Mouse (Mus musculus) CH12.LX (cell line): ENCODE data around the gene Mast3. TPM values are rescaled to one million over a fixed set of nuclear protein-coding genes. Genes with fewer than 3 reads are reported as not detected.

Experiments
- DNase-seq: peaks from one replicate; pipeline ENCODE4 v3.0.0-alpha.2; 2013; ENCODE audit errors: extremely low read depth
- H3K27ac ChIP-seq: 2 replicates; pipeline ENCODE4 v1.5.1; 2012; ENCODE audit warnings: low read depth, mild to moderate bottlenecking, control low read depth, moderate library complexity; ENCODE audit not compliant: insufficient read depth
- H3K27me3 ChIP-seq: replicated peaks from 2 replicates; pipeline ENCODE3; 2012; ENCODE audit warnings: inconsistent platforms
- H3K36me3 ChIP-seq, 2 experiments: replicated peaks in 1 of 2; 2 replicates each; pipeline versions ENCODE3 to v1.6.1; 2012; ENCODE audit warnings: inconsistent platforms in 1 of 2, low read length in 1 of 2, mild to moderate bottlenecking in 1 of 2, mixed read lengths in 1 of 2, moderate library complexity in 1 of 2; ENCODE audit not compliant: control insufficient read depth in 1 of 2, insufficient read depth in 1 of 2
- H3K4me1 ChIP-seq, 2 experiments: 2 replicates each; pipeline ENCODE4 v1.6.1; 2012; ENCODE audit warnings: inconsistent platforms in 1 of 2, moderate library complexity in 1 of 2; ENCODE audit not compliant: insufficient read depth in 2 of 2, control insufficient read depth in 1 of 2
- H3K4me2 ChIP-seq: 2 replicates; pipeline ENCODE4 v1.6.1; 2012; ENCODE audit warnings: low read depth, mild to moderate bottlenecking, control low read depth; ENCODE audit not compliant: poor library complexity, insufficient read depth, severe bottlenecking
- H3K4me3 ChIP-seq, 3 experiments: fragments of 150-350 bp in 1 of 3; sonication (generic) in 1 of 3; replicated peaks in 1 of 3; 2 replicates each; pipeline versions ENCODE3 to v1.5.1; 2011 to 2012; ENCODE audit warnings: low read depth in 2 of 3, low read length in 2 of 3, mild to moderate bottlenecking in 2 of 3, moderate library complexity in 2 of 3, control low read depth in 1 of 3, improper control_type of control experiment in 1 of 3, inconsistent platforms in 1 of 3, mixed read lengths in 1 of 3; ENCODE audit not compliant: poor library complexity in 1 of 3
- H3K79me2 ChIP-seq: replicated peaks from 2 replicates; pipeline ENCODE4 v1.6.1; 2012; ENCODE audit warnings: mild to moderate bottlenecking, moderate library complexity; ENCODE audit not compliant: control insufficient read depth, poor library complexity, insufficient read depth, severe bottlenecking; ENCODE audit errors: extremely low read depth
- H3K9ac ChIP-seq: 2 replicates; pipeline ENCODE4 v1.6.1; 2012; ENCODE audit warnings: low read depth, mild to moderate bottlenecking, control low read depth, moderate library complexity; ENCODE audit not compliant: insufficient read depth
- H3K9me3 ChIP-seq: replicated peaks from 2 replicates; pipeline ENCODE3; 2012; ENCODE audit warnings: low read length, inconsistent platforms, mixed read lengths
- CTCF ChIP-seq, 2 experiments: IDR thresholded peaks in 1 of 2; conservative IDR thresholded peaks in 1 of 2; 2 replicates each; pipeline ENCODE4 v1.5.1; 2011 to 2012; ENCODE audit warnings: low read depth in 2 of 2, low read length in 2 of 2, improper control_type of control experiment in 1 of 2, inconsistent platforms in 1 of 2, mild to moderate bottlenecking in 1 of 2, moderate library complexity in 1 of 2
- E2F4 ChIP-seq: IDR thresholded peaks from 2 replicates; pipeline ENCODE4 v1.6.1; 2011; ENCODE audit warnings: low read depth, low read length, improper control_type of control experiment; ENCODE audit not compliant: insufficient replicate concordance
- EP300 ChIP-seq: IDR thresholded peaks from 2 replicates; pipeline ENCODE4 v1.6.1; 2011; ENCODE audit warnings: low read length, improper control_type of control experiment
- ETS1 ChIP-seq: conservative IDR thresholded peaks from 2 replicates; pipeline ENCODE4 v1.6.1; 2012; ENCODE audit warnings: low read depth, mild to moderate bottlenecking, inconsistent platforms, low read length, improper control_type of control experiment, moderate library complexity
- HCFC1 ChIP-seq: IDR thresholded peaks from 2 replicates; pipeline ENCODE4 v1.6.1; 2012; ENCODE audit warnings: low read depth, mild to moderate bottlenecking, inconsistent platforms, low read length, improper control_type of control experiment
- JUN ChIP-seq: IDR thresholded peaks from 2 replicates; pipeline ENCODE4 v1.6.1; 2011; ENCODE audit warnings: low read depth, mild to moderate bottlenecking, low read length, improper control_type of control experiment, moderate library complexity; ENCODE audit not compliant: insufficient read depth
- KAT2A ChIP-seq: IDR thresholded peaks from 2 replicates; pipeline ENCODE4 v1.6.1; 2012; ENCODE audit warnings: low read length, improper control_type of control experiment, inconsistent platforms; ENCODE audit not compliant: insufficient replicate concordance
- MAZ ChIP-seq: IDR thresholded peaks from 2 replicates; pipeline ENCODE4 v1.6.1; 2012; ENCODE audit warnings: low read depth, mild to moderate bottlenecking, inconsistent platforms, low read length, improper control_type of control experiment, moderate library complexity
- MXI1 ChIP-seq: IDR thresholded peaks from 2 replicates; pipeline ENCODE4 v1.6.1; 2011; ENCODE audit warnings: mild to moderate bottlenecking, low read depth, low read length, improper control_type of control experiment
- MYC ChIP-seq: IDR thresholded peaks from 2 replicates; pipeline ENCODE4 v1.6.1; 2011; ENCODE audit warnings: low read depth, mild to moderate bottlenecking, improper control_type of control experiment, low read length
- POLR2AphosphoS2 ChIP-seq: IDR thresholded peaks from 2 replicates; pipeline ENCODE4 v1.6.1; 2011; ENCODE audit warnings: low read depth, low read length, improper control_type of control experiment
- RAD21 ChIP-seq: IDR thresholded peaks from 2 replicates; pipeline ENCODE4 v1.6.1; 2011; ENCODE audit warnings: low read depth, mild to moderate bottlenecking, low read length, improper control_type of control experiment, moderate library complexity
- SMC3 ChIP-seq: IDR thresholded peaks from 2 replicates; pipeline ENCODE4 v1.6.1; 2011; ENCODE audit warnings: low read depth, low read length, improper control_type of control experiment
- USF1 ChIP-seq: IDR thresholded peaks from 2 replicates; pipeline ENCODE4 v1.6.1; 2014; ENCODE audit warnings: low read depth, mild to moderate bottlenecking, inconsistent platforms, low read length, improper control_type of control experiment
- dilution Hi-C: fragments of 300-500 bp; cut with MboI; formaldehyde crosslinking; loops from 2 replicates; pipeline ENCODE4 v1.14.3; 2020; ENCODE audit warnings: low sequenced_read_pairs; ENCODE audit not compliant: extremely low pct_unique_long_range_greater_than_20kb, extremely low pct_ligation_motif_present
- in situ Hi-C: fragments of 300-500 bp; cut with MboI; formaldehyde crosslinking; loops from 3 replicates; pipeline ENCODE4 v1.14.3; 2019; ENCODE audit warnings: low sequenced_read_pairs, low pct_ligation_motif_present, low pct_unique_long_range_greater_than_20kb, mixed read lengths
- polyA plus RNA-seq: library from polyadenylated mRNA; unstranded; fragments of >175 nt; gene quantifications from 2 replicates; pipeline ENCODE4 v1.2.1, GENCODE M21; 2012; ENCODE audit warnings: low read depth; ENCODE audit not compliant: insufficient read length
- total RNA-seq, 2 experiments: library from RNA; depleted of rRNA; stranded (reverse); fragments of 300-350 nt in 1 of 2; fragments of >200 nt in 1 of 2; gene quantifications; 2 replicates each; pipeline ENCODE4 v1.2.3; 2012 to 2014

The Mast3 gene
- total and polyA plus RNA-seq, 3 experiments, result 7.0 to 23.4 (median 11.6) TPM

DNA sequence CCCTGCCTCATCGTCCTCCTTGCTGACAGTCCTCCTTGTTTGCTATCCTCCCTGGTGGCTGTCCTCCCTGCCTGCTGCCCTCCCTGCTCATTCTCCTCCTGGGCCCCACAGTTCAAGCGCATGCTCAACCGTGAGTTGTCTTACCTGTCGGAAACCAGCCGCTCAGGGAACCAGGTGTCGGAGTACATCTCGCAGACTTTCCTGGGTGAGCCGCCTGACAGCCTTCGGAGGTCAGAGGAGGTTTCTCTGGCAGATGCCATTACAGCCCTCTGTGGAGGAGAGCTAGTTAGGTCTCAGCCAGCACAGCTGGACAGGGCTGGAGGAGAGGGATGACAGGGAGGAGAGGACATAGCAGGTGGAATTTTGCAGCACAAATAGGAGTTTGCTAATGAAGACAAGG is 58.2 kb downstream of the Mast3 start:
- in situ Hi-C loops (no loop called here), dilution Hi-C loops (no loop called here)
- Histone ChIP-seq H3K36me3 (peaks cover 4 to 53% of the 10 kb centered on the region in 2 experiments), H3K4me1 (peaks cover 8 to 20% of the 10 kb centered on the region in 2 experiments), H3K79me2 (no peaks in the 10 kb centered on the region), H3K27ac (no peak overlapping the region), H3K4me2 (no peak overlapping the region), H3K9me3 (no peaks in the 10 kb centered on the region), H3K4me3 (no peak overlapping the region), H3K27me3 (no peaks in the 10 kb centered on the region), H3K9ac (no peak overlapping the region)
- no peak for DNase-seq
- TF ChIP-seq POLR2AphosphoS2 (no peak), CTCF (conservative IDR thresholded peaks at IDR 0.05 in 1 of 2, IDR thresholded peaks at IDR 0.05 in 1 of 2; ENCODE audit: low read depth in 2 of 2, low read length in 2 of 2) (no peak), HCFC1 (no peak), MAZ (no peak), SMC3 (no peak), RAD21 (no peak), KAT2A (no peak)

DNA sequence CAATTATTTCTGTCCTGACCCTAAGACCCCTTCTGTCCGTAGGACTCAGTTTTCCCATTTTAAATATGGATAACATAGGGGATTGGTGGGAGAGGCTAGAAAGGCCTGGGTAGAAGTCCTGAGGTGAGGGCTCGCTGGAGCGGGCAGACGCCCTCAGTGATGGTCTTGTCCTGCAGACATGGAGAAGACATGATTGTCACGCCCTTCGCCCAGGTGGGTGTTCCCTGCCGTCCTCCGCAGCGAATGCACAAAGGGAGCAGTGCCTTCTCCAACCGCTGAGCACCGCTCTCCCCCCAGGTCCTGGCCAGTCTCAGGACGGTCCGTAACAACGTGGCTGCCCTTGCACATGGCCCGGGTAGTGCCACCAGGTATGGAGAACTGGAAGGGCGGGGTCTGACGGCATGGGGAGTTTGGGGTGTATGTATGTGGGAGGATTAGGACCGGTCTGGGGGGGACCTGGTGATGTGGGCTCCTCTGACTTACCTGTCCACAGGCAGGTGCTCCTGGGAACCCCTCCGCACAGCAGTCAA is 59.1 kb downstream of the Mast3 start:
- Histone ChIP-seq H3K9ac (no peak overlapping the region), H3K79me2 (no peaks in the 10 kb centered on the region), H3K27ac (no peak overlapping the region), H3K4me3 (no peak overlapping the region), H3K4me2 (no peak overlapping the region), H3K9me3 (no peaks in the 10 kb centered on the region), H3K4me1 (peaks cover 8 to 28% of the 10 kb centered on the region in 2 experiments), H3K36me3 (peaks cover 4 to 53% of the 10 kb centered on the region in 2 experiments), H3K27me3 (no peaks in the 10 kb centered on the region)
- no peak for TF ChIP-seq E2F4
- TF ChIP-seq MXI1, result no peak
- in situ Hi-C loops, result no loop called here
- dilution Hi-C loops, result no loop called here
- DNase-seq, result no peak

DNA sequence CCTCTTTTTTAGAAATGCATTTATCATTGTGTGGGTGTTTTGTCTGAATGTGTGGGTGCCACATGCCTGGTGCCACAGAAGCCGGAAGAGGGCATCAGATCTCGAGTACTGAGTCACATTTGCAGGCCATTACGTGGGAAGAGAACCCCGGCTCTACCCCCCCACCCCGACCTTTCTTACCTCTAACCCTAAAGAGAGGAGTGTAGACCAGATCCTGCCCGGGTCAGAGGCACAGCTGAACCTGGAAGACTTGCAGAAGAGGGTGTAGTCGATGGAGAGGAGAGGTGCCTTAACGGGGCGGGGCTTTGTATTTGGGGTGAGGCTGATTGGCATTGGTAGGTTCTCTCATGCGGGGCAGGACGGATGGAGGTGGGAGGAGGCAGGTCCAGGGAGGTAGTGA is 60.0 kb downstream of the Mast3 start:
- Histone ChIP-seq H3K27ac (no peak overlapping the region), H3K4me2 (no peak overlapping the region), H3K9ac (no peak overlapping the region), H3K4me3 (no peak overlapping the region), H3K36me3 (peaks cover 4 to 49% of the 10 kb centered on the region in 2 experiments), H3K27me3 (no peaks in the 10 kb centered on the region), H3K4me1 (peaks cover 5 to 19% of the 10 kb centered on the region in 2 experiments; a peak in 3 of 4 replicates), H3K9me3 (no peaks in the 10 kb centered on the region), H3K79me2 (no peaks in the 10 kb centered on the region)
- TF ChIP-seq JUN (no peak), MXI1 (no peak), ETS1 (no peak), MAZ (no peak), MYC (no peak), USF1 (no peak), EP300 (no peak), SMC3 (no peak), HCFC1 (no peak)
- in situ Hi-C loops (no loop called here), dilution Hi-C loops (no loop called here)
- no peak for DNase-seq
